In the genomic region with DNA sequence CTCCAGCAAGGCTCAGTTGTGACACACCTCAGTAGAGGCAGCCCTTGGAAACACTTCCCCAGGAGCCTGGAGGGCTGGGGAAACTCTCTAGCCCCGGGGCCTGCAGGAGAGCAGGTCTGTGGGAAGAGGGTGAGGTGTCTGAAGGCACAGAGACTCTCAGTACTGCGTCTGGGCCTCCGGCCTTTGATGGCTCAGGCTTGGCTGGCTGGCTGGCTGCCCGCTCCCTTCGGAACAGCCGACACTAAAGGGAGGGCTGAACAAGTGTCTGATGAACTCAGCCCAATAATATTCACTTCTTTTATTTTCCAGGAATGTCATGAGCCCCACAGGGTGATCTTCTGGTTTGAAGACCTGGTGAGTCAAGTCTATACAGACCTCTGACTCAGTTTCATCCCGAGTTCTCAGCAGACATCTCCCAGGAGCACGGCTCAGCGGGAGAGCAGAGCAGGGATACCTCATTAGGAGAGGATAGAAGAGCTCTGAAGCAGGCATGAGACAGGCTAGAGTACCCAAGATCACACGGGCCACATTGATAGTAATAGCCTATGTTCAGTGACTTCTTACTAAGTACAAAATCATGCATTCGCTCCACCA, we compare ENCODE assay signal across 11 mouse cellular contexts.
DNase-seq lines count a peak whose midpoint lies in the region; ATAC-seq lines count a peak whose summit lies in the region.
"Had no signal": no experiment of that assay in that cellular context is flagged by ENCODE, and none has a peak within 500 bp of the region (broad histone marks: within the 10 kb centered on the region; RNA-seq: fewer than 3 reads in every experiment).

No protein-coding gene starts in this region.

- WGBS in heart, embryonic 11.5 days (ENCODE audit: insufficient replicate concordance), result 76% methylated on average over 11 of the region's 11 CpGs

- H3K4me1 ChIP-seq in heart, embryonic 11.5 days (ENCODE audit: control insufficient read depth, insufficient read depth, low read length), result no peaks in the 10 kb centered on the region
- H3K4me1 ChIP-seq: midbrain, embryonic 12.5 days had no signal

- 0 out of 2 replicates have a peak, but pooled peaks cover 2% of the 10 kb centered on the region for H3K27me3 ChIP-seq in heart, embryonic 11.5 days (ENCODE audit: control insufficient read depth, insufficient read depth, low read length)
- H3K27me3 ChIP-seq: midbrain, embryonic 12.5 days had no signal

- no peak overlapping the region for H3K9ac ChIP-seq in heart, embryonic 11.5 days (ENCODE audit: low read depth, low read length)
- H3K9ac ChIP-seq: limb, embryonic 13.5 days; midbrain, embryonic 12.5 days had no signal

- peak; percentile 23 to 28 for DNase-seq in heart, adult 18-20 months
- peak; percentile 3 to 17 for DNase-seq in urinary bladder, postnatal 36 days (ENCODE audit: low spot score in 2 of 2)
- DNase-seq in urinary bladder, adult 2 months (ENCODE audit: low spot score), result no peak
- peak; percentile 40 for DNase-seq in gastrocnemius, postnatal 25 days
- DNase-seq in thymus, postnatal 25 days, result no peak
- DNase-seq in natural killer cell, adult 2 months (ENCODE audit: low spot score in 2 of 2), result no peak

- H3K9me3 ChIP-seq in heart, embryonic 11.5 days (replicated peaks; ENCODE audit: control insufficient read depth, low read length), result no peaks in the 10 kb centered on the region; the same call in 1 of the 2 replicates
- H3K9me3 ChIP-seq: midbrain, embryonic 12.5 days had no signal

- no peaks in the 10 kb centered on the region for H3K36me3 ChIP-seq in heart, embryonic 11.5 days (ENCODE audit: control insufficient read depth, insufficient read depth, low read length)
- H3K36me3 ChIP-seq: limb, embryonic 13.5 days; midbrain, embryonic 12.5 days had no signal

- H3K4me2 ChIP-seq in heart, embryonic 11.5 days, result no peak overlapping the region
- H3K4me2 ChIP-seq: limb, embryonic 13.5 days; midbrain, embryonic 12.5 days had no signal

- no peak overlapping the region for H3K27ac ChIP-seq in heart, embryonic 11.5 days (ENCODE audit: low read depth, low read length)
- H3K27ac ChIP-seq: limb, embryonic 13.5 days; midbrain, embryonic 12.5 days had no signal

- no peak for ATAC-seq in heart, embryonic 11.5 days (replicated peaks; ENCODE audit: insufficient number of reproducible peaks, low FRiP score, low TSS enrichment)
- no peak for ATAC-seq in granulocyte monocyte progenitor cell, adult 5-6 weeks (replicated peaks; ENCODE audit: poor library complexity, severe bottlenecking)
- ATAC-seq: hindbrain, embryonic 16.5 days had no signal

- no peak overlapping the region for H3K4me3 ChIP-seq in heart, embryonic 11.5 days (ENCODE audit: low read depth, low read length)
- H3K4me3 ChIP-seq: limb, embryonic 13.5 days; midbrain, embryonic 12.5 days had no signal

Comparison
In these comparisons a context has a peak if more than half of its experiments do, and no peak if none do; other contexts are left out.
1. DNase-seq: peak in heart, adult 18-20 months (2 of 2), urinary bladder, postnatal 36 days (2 of 2) and gastrocnemius, postnatal 25 days (single experiment); none in urinary bladder, adult 2 months (single experiment), thymus, postnatal 25 days (single experiment) and natural killer cell, adult 2 months (0 of 2).